Mouse (Mus musculus) right cerebral cortex, adult 2 months (tissue): Measurements from ENCODE around the gene Uevld.
"Not testable (repeated sequence)": the region's sequence is repeated elsewhere in the genome, so short reads cannot be mapped to it uniquely, and the experiment has no call there.

ENCODE experiments used
- DNase-seq, 2 experiments: peaks; one replicate each; pipeline ENCODE4 v3.0.0; 2021 to 2022; ENCODE audit warnings: low spot score in 2 of 2

Uevld gene

GRCm38 (mm10) chr7:46969898-46970297 lies 11.6 kb upstream of the Uevld start:
- no peak for DNase-seq

- no peak for DNase-seq
Measured at GRCm38 (mm10) chr7:46964070-46964469, 5.7 kb upstream of the Uevld start.

- DNase-seq: peak; percentile 75
Measured at GRCm38 (mm10) chr7:46962806-46963618, 4.7 kb upstream of the Uevld start.

- no peak for DNase-seq
Measured at GRCm38 (mm10) chr7:46962132-46962531, 3.8 kb upstream of the Uevld start.

GRCm38 (mm10) chr7:46960991-46961390 lies 2.7 kb upstream of the Uevld start:
- DNase-seq: no peak

GRCm38 (mm10) chr7:46958853-46959252 lies 526 bp upstream of the Uevld start:
- DNase-seq: no peak

GRCm38 (mm10) chr7:46935847-46936246 lies 22.5 kb downstream of the Uevld start:
- peak in 1 of 2 experiments; percentile 6 for DNase-seq

- DNase-seq: no peak
Measured at GRCm38 (mm10) chr7:46934788-46935187, 23.5 kb downstream of the Uevld start.

- no peak for DNase-seq
Measured at GRCm38 (mm10) chr7:46931370-46931769, 27.0 kb downstream of the Uevld start.

GRCm38 (mm10) chr7:46928291-46928690 lies 30.0 kb downstream of the Uevld start:
- DNase-seq: no peak

GRCm38 (mm10) chr7:46922075-46922474 lies 36.3 kb downstream of the Uevld start:
- DNase-seq: no peak

GRCm38 (mm10) chr7:46919551-46920176 lies 38.7 kb downstream of the Uevld start, which contains the start of gene Tsg101:
Gene Tsg101, minus strand, starts transcription at chr7:46919969.
- peak; percentile 92 to 93 for DNase-seq

- no peak for DNase-seq
Measured at GRCm38 (mm10) chr7:46918678-46919371, 39.5 kb downstream of the Uevld start.

GRCm38 (mm10) chr7:46916376-46916775 lies 42.0 kb downstream of the Uevld start:
- DNase-seq: no peak

- DNase-seq: no peak
Measured at GRCm38 (mm10) chr7:46911250-46911649, 47.1 kb downstream of the Uevld start.

- no peak for DNase-seq
Measured at GRCm38 (mm10) chr7:46899343-46899742, 59.0 kb downstream of the Uevld start.

- no peak for DNase-seq
Measured at GRCm38 (mm10) chr7:46895511-46895910, 62.8 kb downstream of the Uevld start.

GRCm38 (mm10) chr7:46883304-46883703 lies 75.0 kb downstream of the Uevld start:
- DNase-seq: no peak

GRCm38 (mm10) chr7:46881941-46882340 lies 76.4 kb downstream of the Uevld start:
- not testable (repeated sequence) for DNase-seq

GRCm38 (mm10) chr7:46880992-46881391 lies 77.3 kb downstream of the Uevld start:
- no peak for DNase-seq

- no peak for DNase-seq
Measured at GRCm38 (mm10) chr7:46879851-46880250, 78.5 kb downstream of the Uevld start.

- no peak for DNase-seq
Measured at GRCm38 (mm10) chr7:46877255-46877654, 81.1 kb downstream of the Uevld start.
